Mouse (Mus musculus) megakaryocyte, embryonic 14.5 days (primary cell): ENCODE measurements around the gene Myo18b.

Experiments
- FLI1 ChIP-seq: IDR thresholded peaks from 2 replicates; pipeline ENCODE4 v1.6.1; 2012; ENCODE audit warnings: low read length, inconsistent platforms, mixed read lengths
- GATA1 ChIP-seq: IDR thresholded peaks from 3 replicates; pipeline ENCODE4 v1.6.1; 2012; ENCODE audit warnings: mixed read lengths, low read length, inconsistent platforms, borderline replicate concordance

GRCm38 (mm10) chr5:112655529-112655928 lies 240.6 kb downstream of the Myo18b start:
- TF ChIP-seq GATA1: no peak
- no peak for TF ChIP-seq FLI1
